Mouse (Mus musculus) lung, postnatal 36 days (tissue): ENCODE results near the gene Lcp1.
A peak's percentile ranks its signal among the peaks of the same experiment; 100 is the strongest.

Experiments
- DNase-seq: peaks from one replicate; pipeline ENCODE4 v3.0.0; 2022; ENCODE audit warnings: mixed read lengths

The Lcp1 gene

DNA sequence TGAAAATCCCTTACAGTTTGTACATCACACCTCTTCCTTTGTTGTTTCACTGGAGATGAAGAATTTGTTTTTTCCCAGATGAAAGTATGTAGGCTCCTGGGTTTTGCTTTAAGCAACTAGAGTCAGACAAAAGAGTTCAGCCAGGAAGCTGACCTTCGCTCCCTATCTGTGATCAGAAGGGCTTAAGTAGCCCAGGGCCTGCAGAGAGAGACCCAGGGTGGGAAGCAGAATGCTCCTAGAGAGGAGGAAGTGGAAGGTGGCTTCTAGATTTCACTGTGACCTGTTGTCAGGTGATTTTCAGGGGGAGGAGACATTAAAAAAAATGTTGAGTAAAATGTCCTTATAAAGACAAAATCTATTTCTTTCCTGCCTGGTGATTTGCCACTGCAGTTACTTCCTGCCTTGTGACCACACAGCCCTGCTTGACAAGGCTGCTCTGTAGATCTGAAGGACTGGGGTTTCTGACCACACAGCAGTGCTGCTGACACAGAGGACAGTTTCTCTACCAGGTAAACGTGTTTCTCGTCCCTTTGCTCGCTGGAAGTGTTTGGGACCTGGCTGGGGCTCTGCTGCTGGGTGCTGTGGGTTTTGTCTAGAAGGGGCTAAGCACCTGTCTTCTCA is 45.6 kb downstream of the Lcp1 start:
- peak; percentile 70 for DNase-seq

DNA sequence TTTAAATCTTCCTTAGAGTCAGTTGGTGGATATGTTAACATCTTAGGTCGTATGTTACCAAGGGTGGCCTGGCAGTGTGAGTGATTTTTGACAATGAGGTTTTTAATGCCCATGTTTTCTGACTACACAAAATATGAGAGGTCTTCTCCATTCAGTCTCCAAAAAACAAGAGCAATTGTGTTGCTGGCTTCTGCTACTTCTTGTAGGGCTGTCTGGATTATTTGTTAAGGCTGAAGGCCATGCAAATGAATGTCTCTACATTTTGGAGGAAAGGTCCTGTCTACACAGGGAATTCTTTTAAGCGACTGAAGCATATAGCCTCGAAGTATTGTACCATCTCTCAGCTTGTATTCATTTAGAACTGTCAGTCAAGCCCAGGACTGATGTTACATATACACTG is 46.5 kb downstream of the Lcp1 start:
- DNase-seq, result no peak

DNA sequence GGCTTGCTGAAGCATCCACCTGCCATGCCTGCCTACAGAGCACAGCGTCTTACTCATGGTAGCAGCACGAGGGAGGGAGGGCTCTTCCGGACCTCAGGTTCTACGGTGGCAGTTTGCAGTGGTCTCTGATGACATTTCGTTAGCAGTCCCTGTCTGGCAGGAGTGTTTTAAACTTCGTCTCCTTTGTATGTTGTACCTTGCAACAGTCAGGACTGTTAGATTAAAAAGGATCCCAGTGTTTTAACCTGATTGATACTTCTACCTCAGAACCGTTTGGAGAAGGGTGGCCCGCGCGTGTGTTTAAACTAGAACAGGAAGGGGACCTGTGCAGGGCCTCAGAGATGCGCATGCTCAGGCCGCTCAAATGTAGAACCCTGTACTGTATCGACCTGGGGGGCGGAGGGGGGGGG is 47.5 kb downstream of the Lcp1 start:
- DNase-seq, result peak; percentile 62

DNA sequence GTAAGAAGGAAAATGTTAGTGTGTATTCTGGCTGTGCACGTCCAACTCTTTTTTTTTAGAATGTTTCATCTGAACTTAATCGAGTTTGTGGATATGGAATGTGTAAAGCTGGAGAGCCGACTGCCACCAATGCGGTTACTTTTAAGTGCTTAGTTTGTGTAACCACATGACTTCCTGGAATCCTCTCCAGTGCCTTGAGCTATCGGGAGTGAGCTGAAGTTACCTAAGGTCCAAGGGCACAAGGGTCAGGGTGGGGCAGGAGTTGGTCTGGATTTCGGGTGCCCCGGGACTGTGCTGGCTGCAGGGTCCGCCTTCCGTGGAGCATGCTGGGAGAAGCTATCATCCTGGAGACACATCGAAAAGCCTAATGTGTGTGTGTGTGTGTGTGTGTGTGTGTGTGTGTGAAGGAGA is 47.9 kb downstream of the Lcp1 start:
- peak; percentile 80 for DNase-seq

DNA sequence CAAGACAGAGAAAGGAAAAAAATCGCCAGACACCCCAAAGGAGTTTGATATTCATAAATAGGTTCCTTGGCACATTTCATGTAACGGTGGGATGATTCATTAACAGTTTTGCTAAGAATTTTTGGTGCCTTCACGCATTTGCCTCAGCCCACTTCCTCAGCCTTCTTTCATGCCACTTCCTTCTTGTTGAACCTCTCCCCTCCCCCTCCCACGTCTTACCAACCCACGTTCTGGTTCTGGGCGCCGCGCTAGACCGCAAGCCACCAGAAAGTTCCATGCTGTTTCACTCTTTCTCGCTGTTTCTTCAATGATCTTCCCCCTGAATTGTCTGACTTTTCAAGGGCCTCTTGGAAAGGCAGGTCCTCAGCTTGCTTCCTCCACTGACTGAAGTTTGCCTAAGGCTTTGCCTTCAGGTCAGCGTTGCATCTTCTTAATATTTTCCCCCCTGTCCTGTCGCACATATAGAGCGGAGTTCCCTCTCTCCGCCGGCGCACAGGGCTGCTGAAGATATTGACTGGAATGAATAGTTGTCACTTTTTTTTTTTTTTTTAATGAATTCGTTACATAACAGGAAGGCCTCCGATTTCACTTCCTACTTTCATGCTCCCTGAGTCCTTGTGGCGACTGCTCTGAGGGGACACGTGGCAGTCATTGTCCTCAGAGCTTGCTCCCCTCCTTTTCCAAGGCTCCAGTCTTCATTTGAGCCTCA is 48.5 kb downstream of the Lcp1 start:
- peak; percentile 83 for DNase-seq

DNA sequence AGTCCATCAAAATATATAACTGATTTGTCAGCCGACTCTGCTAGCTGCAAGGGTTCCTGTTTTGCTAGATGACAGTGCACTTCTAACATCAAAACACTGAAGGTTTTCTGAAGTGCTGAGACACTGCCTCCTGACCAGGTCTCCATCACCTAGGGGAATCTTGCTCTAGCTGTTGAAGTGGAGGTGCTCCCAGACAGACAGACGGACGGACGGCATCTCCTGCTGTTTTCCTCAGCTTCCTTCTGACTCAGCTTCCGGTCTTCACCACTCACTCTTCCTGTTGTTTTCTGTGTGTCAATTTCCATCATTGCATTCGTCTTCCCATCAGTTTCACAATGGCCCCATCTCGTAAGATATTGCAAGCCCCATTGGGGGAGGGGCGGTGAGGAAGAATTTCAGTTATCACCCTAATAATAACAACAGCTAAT is 49.7 kb downstream of the Lcp1 start:
- peak; percentile 64 for DNase-seq

DNA sequence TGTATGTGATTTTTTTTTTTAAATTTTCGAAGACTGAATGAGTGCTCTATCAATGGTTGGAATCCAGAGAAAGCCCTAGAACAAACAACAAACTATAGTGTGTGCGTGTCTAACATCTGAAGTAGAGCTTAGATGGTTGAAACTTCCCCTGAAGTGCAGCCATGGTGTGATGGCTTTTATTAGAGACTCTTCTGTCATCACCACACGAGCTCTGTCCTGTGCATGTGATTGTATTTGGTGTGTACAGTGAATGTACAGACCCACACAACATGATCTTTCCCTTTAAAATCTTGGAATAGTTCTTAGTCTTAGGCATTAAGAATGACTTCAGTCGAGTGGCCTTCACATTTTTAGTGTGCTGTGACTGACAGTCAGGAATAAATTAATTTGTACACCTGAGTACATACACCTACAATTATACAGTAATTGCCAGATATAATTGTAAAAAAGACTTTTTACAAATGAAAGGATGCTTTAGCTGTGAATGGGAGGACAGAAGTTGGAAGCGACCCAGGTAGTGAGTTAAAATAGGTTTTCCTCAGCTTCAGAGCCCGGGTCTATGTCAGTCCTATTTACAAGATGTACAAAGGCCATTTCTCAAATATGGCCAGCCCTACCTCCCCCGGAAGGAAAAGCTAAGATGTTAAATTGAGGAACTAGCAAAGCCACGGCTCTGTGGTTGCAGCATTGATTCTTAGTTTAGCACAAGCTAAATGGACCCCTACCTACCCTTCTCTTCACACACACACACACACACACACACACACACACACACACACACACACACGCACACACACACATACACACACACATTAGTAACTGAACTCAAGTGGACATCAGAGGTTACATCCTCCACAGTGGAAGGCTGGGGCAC is 50.4 kb downstream of the Lcp1 start:
- peak; percentile 65 for DNase-seq

DNA sequence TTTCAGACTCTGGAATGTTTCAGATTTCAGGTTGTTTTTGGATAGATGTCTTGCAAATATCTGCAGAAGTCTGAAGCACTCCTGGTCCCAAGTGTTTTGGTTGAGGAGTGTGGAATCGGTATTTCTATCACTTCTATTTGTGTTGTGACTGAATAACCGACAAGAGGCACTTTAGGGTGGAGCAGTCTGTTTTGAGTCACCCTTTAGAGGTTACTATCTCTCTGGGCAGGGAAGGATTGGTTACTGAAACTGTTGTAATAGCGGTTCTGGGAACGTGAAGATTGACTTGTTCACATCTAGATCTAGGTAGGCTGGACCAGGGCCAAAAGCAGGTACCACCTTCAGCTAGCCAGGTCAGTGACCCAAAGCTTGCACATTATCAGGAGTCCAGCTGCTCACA is 51.5 kb downstream of the Lcp1 start:
- no peak for DNase-seq

DNA sequence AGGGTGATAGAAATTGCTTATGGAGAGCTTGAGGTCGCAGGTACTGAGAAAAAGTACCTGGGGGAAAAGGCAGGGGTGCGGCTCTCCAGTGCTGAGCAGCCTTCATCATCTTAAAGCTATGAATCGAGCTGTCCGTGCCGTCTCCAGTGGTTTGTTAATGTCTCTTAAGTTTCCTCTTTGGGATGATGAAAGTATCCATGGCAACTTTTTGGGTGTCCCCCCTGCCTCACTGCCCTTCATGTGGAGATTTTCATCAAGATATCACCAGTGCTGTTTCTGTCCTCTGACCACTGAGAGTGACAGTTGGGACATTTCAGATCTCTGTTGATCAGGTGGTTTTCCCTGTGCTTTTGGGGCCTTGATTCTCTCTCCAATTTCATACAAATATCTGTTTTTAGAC is 51.9 kb downstream of the Lcp1 start:
- DNase-seq, result no peak

DNA sequence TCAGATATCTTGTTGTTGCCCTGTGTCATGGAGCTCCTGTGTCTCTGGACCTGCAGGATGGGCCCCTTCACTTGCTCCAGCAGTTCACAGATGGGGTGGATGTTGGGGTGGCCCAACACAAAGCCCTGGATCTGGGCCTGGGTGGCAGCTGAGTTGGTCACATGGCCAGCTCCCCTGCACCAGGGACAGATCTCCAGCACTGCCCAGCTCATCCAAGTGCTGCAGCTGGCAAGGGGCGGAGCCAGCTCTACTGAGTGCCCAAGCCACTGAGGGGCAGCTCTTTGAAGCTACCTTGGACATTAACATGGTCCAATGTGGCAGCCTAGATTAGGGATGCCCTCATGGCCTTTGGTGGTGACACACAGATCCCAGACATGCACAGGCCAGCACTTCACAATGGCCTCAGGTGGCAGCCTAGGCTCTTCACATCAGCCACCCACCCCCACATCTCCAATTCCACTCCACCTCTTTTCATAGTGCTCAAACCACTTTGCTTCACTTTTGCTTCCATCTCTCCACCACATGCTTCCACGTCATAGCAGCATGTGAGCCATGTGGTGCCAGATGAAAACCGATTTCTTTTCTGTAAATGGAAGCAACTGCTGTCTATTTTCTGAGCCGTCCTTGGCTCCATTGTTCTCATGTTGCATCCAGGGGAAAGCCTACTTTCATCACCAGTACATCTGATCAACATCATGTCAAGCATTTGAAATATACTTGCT is 53.3 kb downstream of the Lcp1 start:
- no peak for DNase-seq

DNA sequence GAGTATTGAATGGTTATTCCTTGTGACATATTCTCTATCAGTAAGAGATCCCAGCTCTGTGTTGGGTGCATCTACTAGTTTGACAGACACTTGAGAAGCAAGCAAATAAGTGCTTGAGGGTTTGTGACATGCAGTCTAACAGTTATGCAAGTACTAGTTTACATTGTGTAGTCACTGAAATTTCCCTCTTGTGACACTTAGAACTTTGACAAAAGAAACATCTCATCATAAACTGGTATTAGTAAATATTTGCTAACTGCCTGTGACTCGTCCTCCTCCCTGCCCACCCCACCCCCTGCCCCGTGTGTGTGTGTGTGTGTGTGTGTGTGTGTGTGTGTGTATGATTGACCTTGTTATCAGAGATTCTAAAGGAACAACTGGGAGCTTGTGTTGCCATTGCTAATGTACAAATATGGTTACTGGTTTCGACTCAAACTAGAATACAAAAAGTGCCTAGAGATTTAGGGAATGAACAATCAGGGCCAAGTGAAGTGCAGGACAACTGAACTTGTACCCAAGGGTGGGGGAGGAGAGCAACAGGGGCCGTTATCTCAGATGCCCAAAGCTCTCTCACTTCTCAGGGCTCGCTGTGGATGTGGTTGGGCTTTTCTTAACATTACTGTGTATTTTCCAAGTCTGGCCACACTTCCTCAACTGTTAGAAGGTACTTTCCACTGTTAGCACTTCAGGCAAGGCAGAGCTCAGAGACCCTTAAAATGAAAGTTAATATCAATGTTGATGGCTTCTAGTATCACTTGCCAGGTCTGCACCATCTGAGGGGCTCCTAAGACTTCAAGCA is 55.1 kb downstream of the Lcp1 start:
- no peak for DNase-seq

DNA sequence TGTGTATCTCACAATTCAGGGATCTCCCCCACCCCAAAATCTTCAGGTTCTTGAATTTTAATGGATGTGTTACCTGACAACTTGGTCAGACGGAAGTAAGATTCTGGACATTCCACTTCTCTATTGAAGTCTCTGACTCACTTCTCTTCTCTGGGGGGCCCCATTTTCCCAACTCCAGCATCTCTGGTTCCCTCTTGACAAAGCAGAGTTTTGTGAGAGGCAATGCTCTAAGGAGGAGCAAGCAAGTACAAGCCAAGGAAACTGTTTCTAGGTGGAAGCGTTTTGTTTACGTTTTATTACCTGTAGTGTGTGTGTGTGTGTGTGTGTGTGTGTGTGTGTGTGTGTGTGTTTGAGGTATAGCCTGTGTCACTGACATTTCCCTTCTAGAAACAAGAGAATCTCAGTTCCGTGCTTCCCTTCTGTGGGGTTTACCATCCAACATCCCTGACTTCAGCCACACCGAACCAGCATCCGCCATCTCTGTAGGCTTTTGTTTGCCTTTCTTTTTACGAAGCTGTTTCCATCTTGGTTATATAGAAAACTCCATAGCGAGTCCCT is 56.0 kb downstream of the Lcp1 start:
- DNase-seq, result no peak

DNA sequence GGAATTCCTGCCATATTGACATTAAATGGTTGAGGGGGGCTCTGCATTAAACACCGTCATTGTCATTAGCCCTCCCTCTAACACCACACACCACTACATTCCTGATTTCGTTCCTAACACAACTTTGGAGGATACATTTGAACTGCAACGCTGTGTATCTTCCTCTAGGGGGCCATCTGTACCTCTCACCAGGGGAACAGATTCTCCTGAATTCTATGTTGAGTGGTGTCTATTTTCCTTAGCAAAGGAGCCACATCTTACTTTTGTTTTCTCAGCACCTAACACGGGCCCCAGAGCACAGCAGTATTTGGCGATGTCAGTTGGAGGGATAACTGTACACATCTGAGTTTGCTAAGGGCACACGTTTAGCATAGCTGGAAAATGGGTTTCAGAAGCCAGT is 57.6 kb downstream of the Lcp1 start:
- no peak for DNase-seq

DNA sequence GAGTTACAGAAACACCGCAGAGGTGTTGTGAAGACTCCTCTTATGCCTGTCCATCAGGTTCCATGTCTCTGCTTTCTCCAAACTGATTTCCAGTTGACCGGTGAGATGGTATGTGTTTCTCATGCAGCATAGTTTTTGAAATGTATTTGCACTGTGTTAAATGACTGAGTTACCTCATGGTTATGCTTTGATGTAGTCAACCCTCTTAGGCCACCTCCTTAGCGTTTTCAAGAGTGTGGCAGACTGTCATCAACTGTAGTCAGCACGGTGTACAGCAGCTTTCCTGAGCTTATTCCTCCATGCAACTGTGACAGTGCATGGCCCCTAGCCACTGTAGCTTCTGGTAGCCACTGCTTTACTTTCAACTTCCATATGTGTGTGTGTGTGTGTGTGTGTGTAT is 58.1 kb downstream of the Lcp1 start:
- DNase-seq, result no peak

DNA sequence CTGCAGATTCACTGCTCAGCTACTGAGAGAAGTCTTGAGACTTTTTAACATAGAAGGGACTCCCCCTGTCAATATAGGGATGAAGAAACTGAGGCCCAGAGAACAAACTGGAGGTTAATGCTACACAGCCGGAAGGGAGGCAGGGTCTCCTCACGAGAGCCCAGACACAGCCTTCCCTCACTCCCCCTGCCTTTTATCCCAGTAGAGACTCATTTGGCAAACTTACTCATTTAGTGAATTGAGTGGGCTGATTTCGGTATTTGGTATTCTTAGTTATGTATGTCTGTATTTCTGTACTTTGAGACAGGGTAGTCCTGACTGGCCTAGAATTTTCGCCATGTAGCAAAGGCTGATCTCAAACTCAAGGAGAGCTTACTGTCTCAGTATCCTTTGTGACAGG is 59.8 kb downstream of the Lcp1 start:
- no peak for DNase-seq

DNA sequence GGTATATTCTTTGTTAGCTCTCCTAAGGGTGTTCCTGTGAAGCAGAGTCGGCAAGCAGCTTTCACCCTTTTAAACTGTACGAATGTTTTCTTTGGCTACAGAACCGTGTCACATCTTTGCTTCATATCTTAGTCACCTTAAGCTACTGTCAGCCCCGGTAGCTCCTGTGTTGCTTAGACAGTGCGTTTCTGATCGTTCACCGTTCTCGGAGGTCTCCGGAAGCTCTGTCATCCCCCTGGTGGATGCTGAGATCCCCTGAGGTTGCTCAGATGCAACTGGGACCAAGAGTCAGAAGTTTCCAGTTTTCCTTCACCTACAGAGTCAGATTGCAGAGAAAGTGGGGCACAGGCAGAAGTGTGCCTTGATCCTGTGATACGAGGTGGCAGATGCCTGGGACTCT is 61.5 kb downstream of the Lcp1 start:
- no peak for DNase-seq

DNA sequence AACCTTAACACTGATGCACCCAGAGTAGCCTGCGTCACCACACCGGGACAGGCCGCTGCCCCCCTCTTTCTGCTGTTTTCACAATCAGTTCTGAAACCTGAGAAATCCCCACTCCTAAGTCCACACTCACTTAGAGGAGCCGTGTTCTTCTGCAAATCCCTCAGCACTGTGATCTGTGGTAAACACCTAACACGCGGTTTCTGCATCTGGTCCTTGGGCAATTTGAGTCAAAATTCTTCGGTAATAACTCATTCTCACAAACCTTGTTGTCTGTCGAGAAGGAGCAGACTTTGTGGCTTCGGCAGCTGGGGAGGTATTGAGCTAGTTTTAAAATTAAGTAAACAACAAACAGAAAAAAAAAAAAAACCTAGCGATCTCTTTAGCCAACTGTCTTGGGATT is 62.0 kb downstream of the Lcp1 start:
- DNase-seq, result no peak

DNA sequence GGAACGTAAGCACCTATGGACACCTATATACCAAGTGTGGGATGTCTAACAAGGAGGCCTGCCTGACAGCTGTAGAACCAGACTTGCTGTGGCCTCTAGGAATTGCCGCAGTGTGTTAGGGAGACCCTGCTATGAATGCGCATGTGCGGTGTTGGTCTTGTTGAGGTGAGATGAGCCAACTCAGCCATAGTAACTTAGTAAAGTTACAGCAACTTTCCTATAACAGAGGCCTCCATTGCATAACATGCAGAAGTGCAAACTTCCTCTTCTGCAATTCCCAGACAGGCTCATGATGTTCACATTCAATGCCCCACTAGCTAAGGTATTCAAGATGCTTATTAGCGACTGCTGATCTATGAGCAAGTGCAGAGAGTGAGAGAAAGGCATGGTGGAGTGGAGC is 64.6 kb downstream of the Lcp1 start:
- DNase-seq, result peak; percentile 74

DNA sequence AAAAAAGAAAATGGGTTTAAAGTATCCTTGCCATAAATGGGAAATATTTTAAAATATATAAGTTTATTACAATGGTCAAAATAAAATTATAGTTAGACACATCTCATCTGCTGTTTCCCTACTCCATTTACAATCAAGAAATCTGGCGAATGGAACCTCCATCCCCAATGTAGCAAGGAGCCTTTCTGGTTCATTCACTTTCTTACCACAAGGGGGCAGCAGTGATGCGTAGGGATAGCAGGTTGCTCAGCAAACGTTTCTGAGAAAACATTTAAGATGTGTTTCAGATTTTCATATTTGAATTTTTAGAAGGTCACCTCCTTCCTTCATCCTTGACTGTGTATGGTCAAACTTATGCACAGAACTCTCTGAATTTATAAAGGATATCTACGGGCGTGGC is 66.1 kb downstream of the Lcp1 start:
- DNase-seq, result peak; percentile 77

DNA sequence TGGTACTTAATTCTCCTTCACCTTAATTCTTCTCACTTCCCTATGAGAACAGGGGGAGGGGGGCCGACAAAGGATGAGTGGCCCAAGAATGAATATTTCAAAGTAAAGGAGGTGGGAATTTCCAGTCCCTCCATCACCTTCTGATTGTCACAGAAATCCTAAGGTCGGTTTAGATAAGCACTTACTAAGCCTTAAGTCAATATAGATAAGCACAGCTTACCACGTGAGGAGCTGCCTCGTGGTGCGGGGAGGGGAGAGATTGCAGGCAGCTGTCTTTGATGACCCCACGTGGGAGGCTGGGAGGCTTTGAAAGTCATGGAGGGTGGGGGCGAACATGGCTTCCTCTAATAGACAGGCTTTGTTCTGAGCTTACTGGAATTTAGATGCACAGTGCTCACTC is 66.8 kb downstream of the Lcp1 start:
- DNase-seq, result no peak

DNA sequence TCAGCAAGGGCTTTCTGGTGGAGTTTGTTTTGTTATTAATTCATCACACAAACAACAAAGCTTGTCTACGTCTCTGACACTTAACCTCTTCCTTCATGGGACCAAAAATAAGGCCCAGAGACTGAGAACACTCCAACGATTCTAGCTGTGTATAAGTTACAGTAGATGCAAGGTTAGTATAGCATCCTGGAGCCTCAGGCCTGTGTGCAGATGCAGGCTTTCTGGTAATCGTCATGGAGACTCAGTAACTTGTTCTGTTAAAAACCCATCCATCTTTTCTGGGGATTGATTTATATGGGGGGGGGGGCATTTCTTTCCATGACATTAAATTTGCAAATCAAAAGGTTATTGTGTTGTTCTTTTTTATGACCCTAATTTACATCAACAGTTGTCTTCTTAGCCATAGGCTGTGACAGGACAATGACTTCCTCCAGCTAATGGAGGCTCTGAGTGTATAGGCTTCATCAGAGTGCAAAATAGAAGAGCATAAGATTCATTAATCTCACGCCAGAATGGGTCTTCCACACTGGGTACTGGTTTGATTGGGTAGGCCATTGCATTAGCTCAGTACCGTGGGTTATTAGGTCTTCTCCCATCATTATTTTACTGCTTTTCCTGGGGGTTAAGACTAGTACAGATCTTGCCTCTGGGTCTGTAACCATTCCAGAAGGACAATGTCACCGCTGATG is 74.6 kb downstream of the Lcp1 start:
- DNase-seq, result no peak
